Mouse (Mus musculus): ENCODE results near the gene Il4ra.

The Il4ra gene

GRCm38 (mm10) chr7:125572737-125573136 lies 20.8 kb downstream of the Il4ra start:
- no peak for ATAC-seq (ENCODE audit: low TSS enrichment)

GRCm38 (mm10) chr7:125573849-125574248 lies 21.9 kb downstream of the Il4ra start:
- no peak for ATAC-seq (ENCODE audit: low TSS enrichment)

GRCm38 (mm10) chr7:125574832-125575231 lies 22.9 kb downstream of the Il4ra start:
- no peak for ATAC-seq (ENCODE audit: low TSS enrichment)

GRCm38 (mm10) chr7:125575738-125576540 lies 24.0 kb downstream of the Il4ra start:
- ATAC-seq (ENCODE audit: low TSS enrichment) = no peak

GRCm38 (mm10) chr7:125576982-125577381 lies 25.1 kb downstream of the Il4ra start:
- no peak for ATAC-seq (ENCODE audit: low TSS enrichment)

GRCm38 (mm10) chr7:125577486-125578088 lies 25.7 kb downstream of the Il4ra start:
- no peak for ATAC-seq (ENCODE audit: low TSS enrichment)

GRCm38 (mm10) chr7:125578106-125578505 lies 26.2 kb downstream of the Il4ra start:
- ATAC-seq (ENCODE audit: low TSS enrichment) = no peak

GRCm38 (mm10) chr7:125579545-125580219 lies 27.8 kb downstream of the Il4ra start:
- no peak for ATAC-seq (ENCODE audit: low TSS enrichment)

- no peak for ATAC-seq (ENCODE audit: low TSS enrichment)
Observed at GRCm38 (mm10) chr7:125580220-125580549, 28.3 kb downstream of the Il4ra start.

- peak; percentile 47 for ATAC-seq (ENCODE audit: low TSS enrichment)
Observed at GRCm38 (mm10) chr7:125580625-125581316, 28.9 kb downstream of the Il4ra start.

GRCm38 (mm10) chr7:125581317-125581672 lies 29.4 kb downstream of the Il4ra start:
- ATAC-seq (ENCODE audit: low TSS enrichment) = peak; percentile 92

- ATAC-seq (ENCODE audit: low TSS enrichment) = no peak
Observed at GRCm38 (mm10) chr7:125583325-125584004, 31.5 kb downstream of the Il4ra start.

- no peak for ATAC-seq (ENCODE audit: low TSS enrichment)
Observed at GRCm38 (mm10) chr7:125584005-125584369, 32.1 kb downstream of the Il4ra start.

GRCm38 (mm10) chr7:125586355-125586754 lies 34.4 kb downstream of the Il4ra start:
- no peak for ATAC-seq (ENCODE audit: low TSS enrichment)

- no peak for ATAC-seq (ENCODE audit: low TSS enrichment)
Observed at GRCm38 (mm10) chr7:125588721-125589120, 36.8 kb downstream of the Il4ra start.

GRCm38 (mm10) chr7:125589896-125590295 lies 38.0 kb downstream of the Il4ra start:
- no peak for ATAC-seq (ENCODE audit: low TSS enrichment)

- no peak for ATAC-seq (ENCODE audit: low TSS enrichment)
Observed at GRCm38 (mm10) chr7:125593831-125594230, 41.9 kb downstream of the Il4ra start.

- ATAC-seq (ENCODE audit: low TSS enrichment) = no peak
Observed at GRCm38 (mm10) chr7:125596406-125596805, 44.5 kb downstream of the Il4ra start.

GRCm38 (mm10) chr7:125597083-125597482 lies 45.2 kb downstream of the Il4ra start:
- no peak for ATAC-seq (ENCODE audit: low TSS enrichment)

- ATAC-seq (ENCODE audit: low TSS enrichment) = no peak
Observed at GRCm38 (mm10) chr7:125597516-125598347, 45.8 kb downstream of the Il4ra start.

- ATAC-seq (ENCODE audit: low TSS enrichment) = no peak
Observed at GRCm38 (mm10) chr7:125599373-125599973, 47.6 kb downstream of the Il4ra start.
